Mouse (Mus musculus): Measurements from ENCODE around the gene Grm4.

Gene Grm4

DNA sequence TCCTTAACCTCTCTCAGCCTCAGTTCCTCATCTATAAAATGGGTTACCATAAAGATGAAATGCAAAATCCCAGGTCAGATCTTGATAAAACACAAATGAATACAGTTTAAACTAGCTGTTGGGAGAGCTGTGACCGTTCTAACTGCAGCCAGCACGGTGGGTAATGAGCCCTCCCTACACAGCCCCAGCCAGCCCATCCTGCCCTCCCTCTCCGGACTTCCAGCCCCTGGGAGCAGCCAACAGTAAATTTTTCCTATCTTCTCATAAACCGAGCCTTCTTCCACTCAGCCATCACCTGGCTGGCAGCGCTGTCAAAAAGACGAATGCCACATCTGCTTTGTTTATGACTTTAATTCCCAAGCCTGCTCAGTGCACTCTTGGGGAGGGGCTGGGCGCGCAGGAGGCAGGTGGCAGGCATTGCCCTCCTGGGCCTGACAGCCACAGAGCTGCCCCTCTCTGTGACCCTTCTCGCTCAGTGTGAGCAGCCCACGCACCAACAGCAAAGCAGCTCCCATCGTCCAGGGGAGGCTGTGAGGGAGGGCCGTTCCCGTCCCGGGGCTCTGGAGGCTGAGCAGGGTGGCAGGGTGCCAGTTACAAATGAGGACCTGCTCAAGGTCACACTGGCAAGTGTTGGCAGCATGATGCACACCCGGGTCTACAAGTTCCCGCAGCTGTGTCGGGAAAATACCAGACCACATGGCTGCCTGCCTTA, 75.7 kb downstream of the Grm4 start:
- DNase-seq (ENCODE audit: low spot score in 2 of 2): no peak

DNA sequence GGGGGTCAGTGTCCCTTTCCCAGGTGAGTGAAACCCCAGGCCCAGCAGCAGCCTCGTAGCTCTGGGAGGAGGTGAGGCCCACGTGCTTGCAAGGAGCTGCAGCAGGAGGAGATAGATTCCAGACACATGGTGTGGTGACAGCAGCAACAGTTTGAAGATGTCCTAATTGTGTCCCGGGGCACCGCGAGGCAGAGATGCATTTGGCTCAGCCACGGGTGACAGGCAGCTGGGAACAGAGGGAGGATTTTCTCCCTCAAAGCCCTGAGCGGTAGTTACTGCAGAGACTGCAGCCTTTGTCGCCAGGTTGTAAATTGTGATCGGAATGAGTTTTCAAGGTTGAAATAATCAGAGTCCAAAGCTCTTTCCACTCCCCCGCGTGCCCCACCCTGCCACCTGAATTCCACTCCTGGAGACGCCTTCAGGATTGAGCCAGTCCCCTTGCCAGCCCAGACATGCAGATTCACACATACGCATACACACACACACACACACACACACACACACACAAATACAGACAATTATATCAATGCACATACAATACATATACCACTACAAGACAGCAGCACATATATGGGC, 78.6 kb downstream of the Grm4 start:
- no peak for DNase-seq (ENCODE audit: low spot score in 2 of 2)

DNA sequence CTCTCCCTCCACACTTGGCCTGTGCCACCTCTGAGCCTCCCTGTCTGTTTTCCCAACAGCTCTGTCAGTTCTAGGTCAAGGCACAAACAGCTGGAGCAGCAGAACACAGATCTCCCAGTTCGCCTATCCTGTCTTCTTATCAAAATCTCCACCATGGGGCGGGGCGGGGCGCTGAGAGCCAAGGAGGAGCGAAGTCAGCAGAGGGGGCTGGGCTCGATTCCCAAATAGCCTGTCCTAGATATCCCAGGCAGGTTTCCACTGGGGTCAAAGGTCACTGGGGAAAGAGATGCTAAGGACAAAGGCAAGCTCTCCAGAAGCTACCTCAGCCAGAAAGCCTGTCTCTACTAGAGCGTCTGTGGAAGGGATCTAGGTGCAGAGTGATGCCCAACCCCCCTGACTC, 79.4 kb downstream of the Grm4 start:
- DNase-seq (ENCODE audit: low spot score in 2 of 2): no peak

DNA sequence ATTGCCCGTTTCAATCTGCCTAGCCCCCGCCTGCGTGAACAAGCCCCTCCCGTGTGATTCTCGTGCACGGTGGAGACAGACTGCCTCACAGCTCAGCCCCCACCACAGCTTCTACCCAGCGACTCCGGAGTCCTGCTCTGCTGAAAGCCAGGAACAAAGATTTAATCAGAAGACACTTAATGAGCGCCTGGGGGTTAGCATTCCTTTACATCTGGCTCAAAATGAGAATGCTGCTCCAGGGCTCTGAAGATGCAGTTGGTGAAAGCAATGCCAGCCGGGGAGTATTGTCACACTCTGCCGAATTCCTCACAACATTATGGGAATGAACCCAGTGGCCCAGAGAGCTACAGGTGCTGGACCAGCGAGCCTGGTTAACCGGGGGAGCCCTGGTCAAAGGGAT, 85.4 kb downstream of the Grm4 start:
- DNase-seq (ENCODE audit: low spot score in 2 of 2): no peak

DNA sequence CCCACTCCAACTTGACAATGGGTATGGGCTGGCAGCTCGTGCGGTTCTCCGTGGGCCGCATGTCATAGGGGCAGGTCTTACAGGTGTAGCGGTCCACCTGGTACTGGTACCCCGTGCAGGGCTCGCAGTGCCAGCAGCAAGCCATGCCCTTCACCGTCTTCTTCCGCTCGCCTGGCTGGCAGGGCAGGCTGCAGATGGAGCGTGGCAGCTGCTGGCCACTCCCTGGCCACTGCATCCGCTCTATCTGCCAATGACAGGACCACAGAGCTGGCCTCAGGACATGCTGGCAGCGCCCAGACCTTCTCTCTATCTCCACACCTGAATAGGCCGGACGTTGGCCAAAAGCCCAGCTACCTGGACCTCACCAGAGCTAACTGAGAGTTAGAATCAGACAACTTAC, 86.0 kb downstream of the Grm4 start:
- DNase-seq (ENCODE audit: low spot score in 2 of 2): no peak

DNA sequence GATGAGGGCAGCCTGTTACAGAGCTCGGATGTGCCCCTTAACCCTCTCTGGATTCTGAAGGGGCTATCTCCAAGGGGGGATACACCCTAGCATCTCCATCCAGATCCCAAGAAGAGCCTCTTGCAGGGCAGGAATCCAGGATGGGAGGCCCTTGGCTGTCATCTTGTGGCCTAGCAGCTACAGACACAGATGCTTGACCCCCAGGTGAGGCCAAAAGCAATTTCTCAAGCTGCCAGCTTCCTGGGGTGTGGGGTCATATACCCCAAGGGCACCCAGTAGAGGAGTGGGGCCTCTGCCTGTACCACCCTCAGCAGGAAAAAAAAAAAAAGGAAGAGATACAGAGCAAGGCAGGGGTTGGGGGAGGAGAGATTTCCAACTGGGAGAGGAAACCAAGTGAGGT, 87.1 kb downstream of the Grm4 start:
- no peak for DNase-seq (ENCODE audit: low spot score in 2 of 2)

DNA sequence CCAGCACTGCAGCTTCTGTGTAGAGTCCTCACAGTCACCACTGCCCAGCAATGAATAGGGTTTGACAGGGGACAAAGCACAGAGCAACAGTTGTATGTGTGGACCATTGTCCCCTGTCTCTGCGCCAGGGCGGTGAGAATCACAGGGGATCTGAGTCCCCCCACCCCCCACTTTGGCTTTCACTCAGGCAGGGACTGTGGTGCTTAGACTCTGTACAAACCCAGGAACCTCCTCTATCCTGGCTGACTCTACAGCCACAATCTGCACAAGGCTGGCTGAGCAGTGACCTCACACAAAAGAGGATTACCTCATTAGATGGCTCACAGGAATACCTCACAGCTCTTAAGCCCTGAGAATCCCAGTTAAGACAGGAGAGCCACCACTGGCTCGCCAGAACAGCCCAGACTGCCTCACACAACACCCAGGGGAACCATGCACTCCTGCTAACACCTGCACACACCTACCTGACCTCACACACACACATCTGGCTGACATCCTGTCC, 88.0 kb downstream of the Grm4 start:
- no peak for DNase-seq (ENCODE audit: low spot score in 2 of 2)

DNA sequence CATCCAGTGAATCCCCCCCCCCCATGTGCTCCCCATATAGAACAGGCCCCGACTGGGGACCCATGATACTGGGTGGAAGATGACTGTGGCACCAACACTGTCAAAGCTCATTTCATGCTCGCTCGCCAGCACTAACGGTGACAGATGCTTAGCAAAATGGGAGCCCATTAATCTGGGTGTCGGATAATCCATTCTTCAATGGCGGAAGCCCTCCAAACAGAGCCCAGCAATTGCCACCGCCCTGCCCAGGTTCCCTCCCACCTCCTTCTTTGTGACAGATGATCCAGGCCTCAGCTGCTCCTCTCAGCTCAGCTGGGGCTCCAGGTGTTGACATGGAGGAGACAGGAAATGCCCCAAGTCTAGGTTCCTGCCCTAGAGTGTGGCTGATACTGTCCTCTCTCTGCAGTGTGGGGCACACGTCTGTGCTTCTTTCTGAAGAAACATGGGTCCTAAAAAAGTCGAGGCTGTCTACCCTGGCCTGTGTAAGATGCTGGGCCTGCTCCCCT, 89.0 kb downstream of the Grm4 start:
- DNase-seq (ENCODE audit: low spot score in 2 of 2): no peak

DNA sequence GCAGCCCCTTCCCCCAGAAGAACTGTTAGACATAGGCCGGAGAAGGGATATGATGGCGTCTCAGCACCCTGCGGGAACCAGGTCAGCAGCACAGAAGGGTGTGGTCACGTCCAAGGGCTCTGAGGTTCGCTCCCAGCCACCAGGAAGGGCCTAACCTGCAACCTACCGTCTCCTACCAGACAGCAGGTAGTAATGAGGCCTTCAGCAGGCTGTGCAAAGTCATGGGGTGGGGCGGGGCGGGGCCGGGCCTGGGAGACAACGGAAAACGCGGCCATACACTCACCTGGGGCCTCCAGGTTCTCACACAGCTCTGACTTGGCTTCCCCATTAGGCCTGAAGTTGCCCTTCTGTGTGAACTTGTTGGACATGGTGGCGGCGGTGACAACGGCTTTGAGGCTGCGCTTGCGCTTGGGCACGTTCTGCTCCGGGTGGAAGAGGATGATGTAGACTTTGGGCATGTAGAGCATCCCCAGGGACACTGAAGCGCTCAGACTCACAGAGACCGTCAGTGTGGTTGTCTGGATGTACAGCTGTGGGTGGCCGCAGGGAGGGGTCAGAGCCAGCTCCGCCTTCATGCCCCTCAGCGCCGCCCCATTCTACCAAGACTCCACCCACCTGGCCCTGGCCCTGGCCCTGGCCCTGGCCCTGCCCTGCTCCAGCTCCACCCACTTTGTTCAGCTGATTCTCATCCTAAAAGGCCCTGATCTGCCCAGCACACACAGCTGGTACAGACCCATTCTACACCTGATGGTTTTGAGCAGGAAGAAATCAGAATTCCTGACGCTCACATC, 90.0 kb downstream of the Grm4 start:
- DNase-seq (ENCODE audit: low spot score in 2 of 2): no peak

DNA sequence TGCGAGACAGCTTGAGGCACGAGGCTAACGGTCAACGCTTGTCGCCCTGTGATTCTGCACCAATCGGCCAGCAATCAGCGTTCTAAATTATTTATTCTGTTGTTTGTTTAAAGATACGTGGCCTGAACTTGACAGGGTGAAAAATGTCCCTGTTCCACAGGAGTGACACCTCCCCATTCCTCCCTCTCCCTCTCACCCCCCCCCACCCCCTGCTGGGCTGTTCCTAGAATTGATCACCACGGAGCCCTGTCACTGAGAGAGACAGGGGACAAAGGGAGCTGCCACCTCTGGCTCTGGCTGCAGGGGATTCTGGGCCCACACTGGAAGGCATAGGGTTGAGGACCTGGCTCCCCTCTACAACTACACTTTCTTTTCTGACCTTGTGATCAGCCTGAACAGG, 91.4 kb downstream of the Grm4 start:
- DNase-seq (ENCODE audit: low spot score in 2 of 2): no peak

DNA sequence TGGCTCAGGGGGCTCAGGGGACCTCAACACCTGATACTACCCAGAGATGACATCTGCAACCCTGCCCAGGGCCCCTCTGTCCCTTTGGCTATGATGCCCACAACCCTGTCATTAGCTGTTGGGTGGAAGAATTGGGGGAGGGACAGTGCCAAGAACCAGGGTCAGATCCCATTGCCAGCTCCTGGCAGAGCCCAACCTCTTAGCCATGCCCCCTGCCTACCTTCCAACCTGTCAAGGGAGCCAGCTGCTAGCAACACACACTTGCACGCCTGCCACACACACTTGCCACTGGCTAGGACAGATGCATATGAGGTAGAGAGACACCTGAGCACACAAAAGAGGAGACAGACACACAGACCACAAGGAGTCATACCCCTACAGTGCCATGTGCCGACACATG, 96.2 kb downstream of the Grm4 start:
- no peak for DNase-seq (ENCODE audit: low spot score in 2 of 2)

DNA sequence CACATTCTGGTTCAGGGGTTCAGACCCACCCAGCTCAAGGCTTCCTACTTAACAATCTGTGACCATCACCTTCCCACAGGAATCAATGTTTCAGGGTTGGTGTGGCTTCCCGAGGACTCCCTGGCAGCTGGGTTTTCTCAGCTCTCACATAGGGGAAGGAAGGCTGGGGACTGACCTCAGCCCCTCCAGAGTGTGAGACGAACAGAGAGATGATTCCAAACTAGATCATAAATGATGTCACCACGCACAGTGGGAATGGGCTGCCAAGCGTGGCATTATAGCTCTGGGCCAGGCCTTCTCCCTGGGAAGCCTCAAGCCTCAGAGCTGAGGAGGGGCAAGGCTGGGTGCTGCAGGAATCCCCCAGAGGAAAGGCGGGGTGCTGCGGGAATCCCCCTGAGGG, 96.8 kb downstream of the Grm4 start:
- DNase-seq (ENCODE audit: low spot score in 2 of 2): no peak

DNA sequence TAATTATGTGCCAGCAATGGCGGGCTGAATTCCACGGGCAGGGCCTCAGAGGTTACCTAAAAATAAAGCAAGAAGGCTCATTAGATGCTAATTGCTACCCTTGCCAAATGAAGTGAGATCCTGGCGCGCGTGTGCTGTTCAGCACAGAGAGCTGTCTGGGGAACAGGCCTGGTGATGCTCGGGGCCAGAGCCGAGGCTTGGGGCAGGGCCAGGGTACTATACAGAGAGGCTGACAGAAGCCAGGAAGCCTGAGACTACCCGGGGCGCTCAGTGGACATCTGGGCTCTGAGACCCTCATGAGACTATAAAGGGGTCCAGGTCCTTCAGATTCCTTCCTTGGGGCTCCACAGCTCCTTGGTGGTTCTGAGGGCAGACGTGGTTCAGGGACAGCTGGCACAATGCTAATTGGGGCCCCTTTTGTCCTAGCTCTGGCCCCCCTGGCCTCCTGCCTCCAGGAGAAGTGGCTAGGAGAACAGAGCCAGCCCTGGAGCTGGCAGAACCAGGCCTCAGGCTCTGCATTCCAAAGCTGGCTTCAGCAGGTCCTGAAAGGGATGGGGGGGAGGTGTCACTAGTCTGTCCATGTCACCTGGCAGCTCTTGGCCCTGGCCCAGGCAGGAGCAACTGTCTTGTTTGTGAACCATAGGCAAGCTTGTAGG, 98.3 kb downstream of the Grm4 start:
- peak; percentile 53 to 61 for DNase-seq (ENCODE audit: low spot score in 2 of 2)

DNA sequence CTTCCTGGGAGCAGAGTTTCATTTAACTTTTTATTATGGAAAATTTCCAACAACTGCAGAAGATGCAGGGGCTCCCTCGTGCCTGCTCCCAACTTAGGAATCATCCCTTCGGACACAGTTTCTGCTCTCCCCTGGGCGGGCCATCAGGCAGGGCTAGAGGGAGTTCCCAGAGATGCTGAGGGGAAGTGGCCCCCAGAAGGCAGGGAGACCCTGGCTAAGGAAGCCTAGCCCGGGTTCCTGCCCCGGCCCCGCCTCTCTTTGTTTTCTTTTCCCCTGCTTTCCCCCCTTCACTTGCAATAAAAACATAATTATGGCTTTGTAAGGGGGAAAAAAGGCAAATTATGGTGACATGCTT, 98.9 kb downstream of the Grm4 start:
- no peak for DNase-seq (ENCODE audit: low spot score in 2 of 2)

DNA sequence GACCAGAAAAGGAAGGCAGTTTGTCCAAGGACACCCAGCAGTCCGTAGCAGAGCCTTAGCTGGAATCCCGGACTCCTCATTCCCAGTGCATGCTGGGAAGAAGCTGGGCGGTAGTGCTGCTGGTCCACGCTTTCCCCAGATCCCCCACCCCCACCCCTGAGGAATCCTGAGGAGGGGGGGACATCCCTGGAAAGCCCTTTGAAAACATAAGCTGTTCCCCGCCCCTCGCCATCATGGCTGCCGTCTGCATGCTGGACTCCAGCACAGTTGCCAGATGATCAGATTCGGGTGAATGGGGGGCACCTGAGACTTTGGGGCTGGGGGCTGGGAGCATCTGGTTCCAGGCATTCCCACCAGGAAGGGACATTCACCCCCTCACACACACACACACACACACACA, 99.4 kb downstream of the Grm4 start:
- no peak for DNase-seq (ENCODE audit: low spot score in 2 of 2)

DNA sequence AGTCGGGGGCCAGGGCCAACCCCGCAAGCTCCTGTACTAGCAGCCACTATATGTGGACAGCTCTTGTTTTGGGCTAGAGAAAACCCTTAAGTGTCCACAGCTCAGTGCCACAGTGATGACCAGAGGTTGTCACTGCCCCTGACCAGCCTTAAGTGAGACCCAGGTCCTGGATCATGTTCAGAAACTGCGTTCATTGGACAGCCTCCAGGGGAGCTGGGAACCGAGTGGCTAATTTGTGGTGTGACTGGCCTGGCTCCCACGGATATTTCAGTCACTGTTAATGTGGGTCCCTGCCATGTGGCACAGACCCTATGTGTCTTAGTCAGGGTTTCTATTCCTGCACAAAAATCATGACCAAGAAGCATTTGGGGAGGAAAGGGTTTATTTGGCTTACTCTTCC, 112.2 kb downstream of the Grm4 start:
- no peak for DNase-seq (ENCODE audit: low spot score in 2 of 2)

DNA sequence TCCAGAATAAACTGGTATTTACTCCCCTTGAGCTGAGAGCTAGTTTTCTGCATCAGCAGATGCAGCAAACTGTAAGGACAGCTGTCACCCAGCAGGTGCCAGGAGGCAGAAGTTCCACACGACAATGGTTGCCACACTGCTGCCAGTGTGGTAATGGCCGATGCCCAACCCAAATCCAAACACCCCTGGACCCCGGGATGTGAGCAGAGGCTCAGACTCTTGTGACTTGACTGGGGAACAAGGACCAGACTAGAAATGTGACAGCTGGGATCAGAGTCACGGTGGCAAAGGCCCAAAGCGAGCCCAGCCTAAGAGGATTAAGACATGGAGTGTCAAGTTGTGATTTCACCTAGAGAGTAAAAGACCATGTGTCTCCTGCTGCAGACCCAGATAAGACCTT, 112.7 kb downstream of the Grm4 start:
- no peak for DNase-seq (ENCODE audit: low spot score in 2 of 2)

DNA sequence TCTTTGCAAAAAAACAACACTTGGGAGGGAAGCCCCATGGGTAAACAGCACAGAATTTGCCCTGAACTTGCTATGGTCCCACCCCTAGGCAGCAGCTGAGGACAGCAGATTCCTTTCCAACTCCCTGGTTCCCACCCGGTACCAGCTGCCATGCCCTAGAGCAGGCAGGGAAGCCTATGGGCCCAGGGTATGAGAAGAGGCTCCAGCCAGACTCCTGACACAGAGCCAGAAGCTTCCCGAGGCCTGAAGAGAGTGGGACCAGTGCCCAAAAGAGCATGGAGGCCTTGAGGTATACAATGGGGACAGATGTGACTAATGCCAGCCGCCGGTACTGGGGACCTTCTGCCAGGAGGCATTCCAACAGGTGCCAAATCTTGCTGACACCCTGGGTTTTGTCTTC, 114.2 kb downstream of the Grm4 start:
- DNase-seq (ENCODE audit: low spot score in 2 of 2): no peak

DNA sequence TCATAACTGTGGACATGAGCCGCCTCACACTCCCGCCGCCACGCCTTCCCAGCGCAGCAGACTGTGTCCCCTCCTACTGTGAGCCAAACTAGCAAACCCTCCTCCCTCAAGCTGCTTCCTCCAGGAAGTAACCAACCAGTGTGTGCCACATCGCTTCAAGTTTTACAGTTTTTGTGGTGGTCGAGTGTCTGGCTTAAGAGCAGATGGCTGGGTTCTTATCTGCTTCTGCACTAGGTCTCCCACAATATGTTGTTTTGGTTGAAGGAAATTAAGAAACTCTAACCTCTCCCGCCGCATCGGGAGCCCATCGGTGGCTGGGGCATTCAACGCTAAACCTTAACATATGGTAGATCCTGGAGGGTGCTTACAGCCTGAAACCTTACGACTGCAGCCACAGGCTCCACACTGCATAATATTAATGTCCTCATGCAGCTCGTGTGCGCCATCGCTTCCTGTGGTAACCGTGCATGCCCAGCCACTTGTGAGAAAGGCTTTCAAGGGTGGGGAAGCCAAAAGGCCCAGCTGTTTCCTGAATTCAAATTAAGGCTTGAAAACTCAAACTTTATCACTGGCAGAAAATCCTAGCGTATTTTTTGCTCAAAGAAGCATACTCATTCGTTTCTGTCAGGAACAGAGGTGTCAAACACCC, 115.7 kb downstream of the Grm4 start:
- no peak for DNase-seq (ENCODE audit: low spot score in 2 of 2)

DNA sequence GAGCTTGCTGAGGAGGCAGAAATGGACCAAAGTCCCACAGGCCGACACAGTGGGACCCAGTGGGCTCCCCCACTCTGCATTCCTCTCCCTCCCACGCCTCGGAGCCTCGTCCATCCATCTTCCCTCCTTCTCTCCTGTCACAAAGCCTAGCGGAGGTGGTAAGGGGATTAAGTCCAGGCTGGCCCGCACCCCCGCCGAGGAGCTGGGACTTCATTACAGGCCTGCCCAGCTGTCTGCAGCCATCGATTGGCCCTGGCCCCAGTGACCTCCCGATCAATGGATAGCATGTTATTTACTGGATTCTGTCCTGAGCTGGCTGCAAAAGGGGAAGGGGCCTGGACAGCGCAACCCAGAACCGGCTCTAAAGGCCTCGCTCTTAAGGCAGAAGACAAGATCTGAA, 120.0 kb downstream of the Grm4 start:
- DNase-seq (ENCODE audit: low spot score in 2 of 2): no peak

DNA sequence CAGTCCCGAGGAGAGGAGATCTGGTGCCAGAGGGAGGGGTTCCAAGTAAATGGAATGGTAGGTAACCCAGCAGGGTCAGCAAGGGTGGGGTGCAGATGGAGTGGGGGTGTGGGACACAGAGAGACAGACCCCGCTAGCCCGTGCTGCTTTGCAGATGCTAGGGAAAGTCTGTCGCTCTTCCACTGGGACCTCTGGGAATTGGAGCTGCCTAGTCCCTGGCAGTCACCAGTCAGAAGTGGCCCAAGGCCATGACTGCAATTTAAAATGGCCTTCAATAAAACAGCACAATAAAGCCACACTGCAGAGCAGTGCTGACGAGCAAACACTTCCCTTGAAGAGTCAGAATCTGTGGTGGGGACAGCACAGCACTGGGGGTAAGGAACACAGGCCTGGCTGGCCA, 127.3 kb downstream of the Grm4 start:
- DNase-seq (ENCODE audit: low spot score in 2 of 2): no peak

DNA sequence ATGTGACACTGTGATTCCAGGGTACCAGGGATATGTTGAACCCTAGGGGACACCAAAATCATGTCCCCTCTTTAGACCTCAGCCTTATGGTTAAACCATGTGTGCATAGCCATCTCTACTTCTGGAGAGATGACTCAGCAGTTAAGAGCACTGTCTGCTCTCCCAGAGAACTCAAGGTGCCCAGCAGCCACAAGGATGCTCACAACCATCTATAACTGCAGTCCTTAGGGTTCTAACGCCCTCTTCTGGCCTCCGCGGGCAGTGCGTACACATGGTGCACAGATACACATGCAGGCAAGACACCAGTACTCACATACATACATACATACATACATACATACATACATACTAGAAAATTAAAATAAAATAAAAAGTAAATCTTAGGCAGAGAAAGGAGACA, 127.8 kb downstream of the Grm4 start:
- no peak for DNase-seq (ENCODE audit: low spot score in 2 of 2)

All from frontal cortex, postnatal 10 days (tissue).